Mouse (Mus musculus) small intestine, adult 2 months (tissue): ENCODE results near the gene Rnf151.

ENCODE experiments used
- CTCF ChIP-seq: fragments of 200-500 bp; IDR thresholded peaks from 2 replicates; pipeline ENCODE4 v1.5.1; 2012; ENCODE audit warnings: low read depth, mild to moderate bottlenecking, control low read depth, inconsistent platforms, low read length, moderate library complexity, mixed read lengths; ENCODE audit not compliant: insufficient replicate concordance, insufficient read length; ENCODE audit errors: extremely low read depth
- POLR2A ChIP-seq: fragments of 200-500 bp; IDR thresholded peaks from 2 replicates; pipeline ENCODE4 v1.6.1; 2012; ENCODE audit warnings: low read depth, mild to moderate bottlenecking, control low read depth, inconsistent platforms, low read length, moderate library complexity

DNA sequence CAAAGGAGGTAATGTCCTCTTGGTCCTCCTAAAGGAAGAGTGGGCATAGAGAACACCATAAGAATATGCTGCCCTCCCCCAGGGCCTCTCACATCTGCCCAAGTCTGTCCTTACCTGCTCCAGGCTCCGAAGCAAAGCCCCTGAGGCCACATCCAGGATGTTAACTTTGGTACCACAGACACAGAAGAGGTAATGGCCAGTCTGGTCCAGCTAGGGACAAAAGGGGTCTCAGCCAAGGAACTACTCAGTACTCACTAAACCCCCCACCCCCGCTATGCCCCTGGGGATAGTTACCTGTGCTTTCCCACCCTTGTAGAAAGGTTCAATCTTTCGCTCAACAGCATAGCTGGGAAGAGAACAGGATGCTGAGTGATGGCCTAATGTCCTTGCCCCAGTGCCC lies 12.0 kb downstream of the Rnf151 start:
- no peak for TF ChIP-seq CTCF
- no peak for TF ChIP-seq POLR2A
